Mouse (Mus musculus) layer of hippocampus, postnatal 14 days (tissue): ENCODE results near the gene Nop9. TPM values are rescaled to one million over a fixed set of nuclear protein-coding genes. Genes with fewer than 3 reads are reported as not detected.

Source experiments
- total RNA-seq, 2 experiments: library from RNA; stranded (reverse); gene quantifications; 2 replicates each; pipeline ENCODE4 v1.2.3; 2021

The Nop9 gene
- total RNA-seq, 2 experiments from 2014 or later, result 15.7 to 17.3 TPM

Other genes starting within 250 kb of the Nop9 start
- 100 to 1,000 TPM; 544 to 545 TPM for gene Cpne6, start 235.2 kb upstream of the Nop9 start, total RNA-seq
- 1 to 10 TPM; 1.5 to 2.2 TPM for gene Nrl, start 220.7 kb upstream of the Nop9 start, total RNA-seq
- gene Pck2, start 205.4 kb upstream of the Nop9 start, total RNA-seq, result 10 to 100 TPM; 24.0 to 26.8 TPM
- 10 to 100 TPM; 66.9 to 72.3 TPM for gene Dcaf11, start 185.7 kb upstream of the Nop9 start, total RNA-seq
- 1 to 10 TPM in 1 of 2 experiments, under 1 TPM in 1; 0.98 to 1.1 TPM for gene A730061H03Rik, start 185.3 kb upstream of the Nop9 start, total RNA-seq
- not detected for gene Fitm1, start 170.1 kb upstream of the Nop9 start, total RNA-seq
- gene Psme1, start 167.6 kb upstream of the Nop9 start, total RNA-seq, result 10 to 100 TPM; 59.8 to 64.3 TPM
- gene Emc9, start 160.4 kb upstream of the Nop9 start, total RNA-seq, result 10 to 100 TPM; 39.0 to 42.3 TPM
- 10 to 100 TPM; 48.3 to 51.6 TPM for gene Psme2, start 154.6 kb upstream of the Nop9 start, total RNA-seq
- 10 to 100 TPM; 34.6 to 37.0 TPM for gene Rnf31, start 154.0 kb upstream of the Nop9 start, total RNA-seq
- gene Irf9, start 142.1 kb upstream of the Nop9 start, total RNA-seq, result 1 to 10 TPM; 8.2 to 8.5 TPM
- gene Rec8, start 127.7 kb upstream of the Nop9 start, total RNA-seq, result 1 to 10 TPM; 2.0 to 2.6 TPM
- gene Ipo4, start 109.7 kb upstream of the Nop9 start, total RNA-seq, result 100 to 1,000 TPM; 120 to 145 TPM
- gene Gm49378, start 107.8 kb upstream of the Nop9 start, total RNA-seq, result 1 to 10 TPM in 1 of 2 experiments, under 1 TPM in 1; 0.18 to 4.2 TPM
- 10 to 100 TPM; 49.0 to 51.1 TPM for gene Tm9sf1, start 101.9 kb upstream of the Nop9 start, total RNA-seq
- under 1 TPM; 0.81 to 0.90 TPM for gene Tssk4, start 95.5 kb upstream of the Nop9 start, total RNA-seq
- 10 to 100 TPM; 46.9 to 47.8 TPM for gene Mdp1, start 85.2 kb upstream of the Nop9 start, total RNA-seq
- 10 to 100 TPM; 27.5 to 27.6 TPM for gene Gmpr2, start 73.8 kb upstream of the Nop9 start, total RNA-seq
- 100 to 1,000 TPM; 298 to 325 TPM for gene Nedd8, start 73.6 kb upstream of the Nop9 start, total RNA-seq
- 10 to 100 TPM; 13.9 to 17.0 TPM for gene Tinf2, start 63.9 kb upstream of the Nop9 start, total RNA-seq
- gene Tgm1, start 31.8 kb upstream of the Nop9 start, total RNA-seq, result under 1 TPM in 1 of 2 experiments, not detected in 1; 0.23 TPM
- gene Rabggta, start 23.4 kb upstream of the Nop9 start, total RNA-seq, result 10 to 100 TPM; 41.4 to 41.8 TPM
- 100 to 1,000 TPM in 1 of 2 experiments, 10 to 100 TPM in 1; 96.3 to 102 TPM for gene Dhrs1, start within 50 bp of the Nop9 start, total RNA-seq
- 1 to 10 TPM in 1 of 2 experiments, under 1 TPM in 1; 0.43 to 1.3 TPM for gene Cideb, start 12.8 kb downstream of the Nop9 start, total RNA-seq
- under 1 TPM; 0.30 to 0.38 TPM for gene Ltb4r2, start 15.7 kb downstream of the Nop9 start, total RNA-seq
- under 1 TPM; 0.46 to 0.55 TPM for gene Ltb4r1, start 20.3 kb downstream of the Nop9 start, total RNA-seq
- gene Adcy4, start 38.4 kb downstream of the Nop9 start, total RNA-seq, result 1 to 10 TPM; 3.9 to 4.2 TPM
- under 1 TPM; 0.37 to 0.43 TPM for gene Ripk3, start 43.2 kb downstream of the Nop9 start, total RNA-seq
- gene Nfatc4, start 77.5 kb downstream of the Nop9 start, total RNA-seq, result 1 to 10 TPM; 3.5 to 4.0 TPM
- gene Nynrin, start 108.3 kb downstream of the Nop9 start, total RNA-seq, result 10 to 100 TPM; 11.3 to 11.4 TPM
- gene Cbln3, start 138.7 kb downstream of the Nop9 start, total RNA-seq, result under 1 TPM; 0.38 to 0.69 TPM
- gene Khnyn, start 139.3 kb downstream of the Nop9 start, total RNA-seq, result 10 to 100 TPM; 11.5 to 11.9 TPM
- gene Sdr39u1, start 154.6 kb downstream of the Nop9 start, total RNA-seq, result 10 to 100 TPM; 73.9 to 76.0 TPM
- 1 to 10 TPM in 1 of 2 experiments, under 1 TPM in 1; 0.48 to 1.2 TPM for gene Cma1, start 199.0 kb downstream of the Nop9 start, total RNA-seq
- gene Cma2, start 205.3 kb downstream of the Nop9 start, total RNA-seq, result not detected